Mouse (Mus musculus) cerebellum, adult 2 months (tissue): ENCODE data around the gene Lmnb2. TPM values are rescaled to one million over a fixed set of nuclear protein-coding genes. Genes with fewer than 3 reads are reported as not detected.
A peak's percentile ranks its signal among the peaks of the same experiment; 100 is the strongest.

Experiments
- DNase-seq, 2 experiments: peaks; one replicate each; pipeline ENCODE4 v3.0.0; 2021
- H3K27ac ChIP-seq: fragments of 200-500 bp; 2 replicates; pipeline ENCODE4 v1.5.1; 2012; ENCODE audit warnings: low read length, control low read depth, inconsistent platforms; ENCODE audit not compliant: insufficient read depth
- H3K27me3 ChIP-seq: fragments of 200-500 bp; 2 replicates; pipeline ENCODE4 v1.6.1; 2012; ENCODE audit warnings: inconsistent platforms, mild to moderate bottlenecking, low read length, moderate library complexity; ENCODE audit not compliant: control insufficient read depth, insufficient read depth
- H3K4me1 ChIP-seq: fragments of 200-500 bp; 2 replicates; pipeline ENCODE4 v1.6.1; 2011; ENCODE audit warnings: low read length; ENCODE audit not compliant: control insufficient read depth, insufficient read depth
- H3K4me3 ChIP-seq: fragments of 200-500 bp; replicated peaks from 2 replicates; pipeline ENCODE3; 2011; ENCODE audit warnings: mild to moderate bottlenecking, low read depth, low read length, control low read depth; ENCODE audit not compliant: insufficient read depth
- CTCF ChIP-seq: fragments of 200-500 bp; IDR thresholded peaks from 2 replicates; pipeline ENCODE4 v1.5.1; 2011; ENCODE audit warnings: low read depth, mild to moderate bottlenecking, control low read depth, low read length, moderate library complexity, borderline replicate concordance; ENCODE audit not compliant: insufficient read depth
- POLR2A ChIP-seq: fragments of 200-500 bp; IDR thresholded peaks from 2 replicates; pipeline ENCODE4 v1.6.1; 2011; ENCODE audit warnings: low read length, control low read depth, borderline replicate concordance; ENCODE audit not compliant: insufficient read depth
- WGBS: fragments of 180-500 bp; shearing (Covaris S2); methylation state at CpG from one replicate; pipeline ENCODE4 v1.1.7; 2018; 5-methylcytosine and 5-hydroxymethylcytosine counted together
- polyA plus RNA-seq: library from polyadenylated mRNA; depleted of rRNA; stranded (reverse); fragments of >200 nt; gene quantifications from 2 replicates; pipeline ENCODE4 v1.2.3, GENCODE M21; 2012

The Lmnb2 gene
- polyA plus RNA-seq, 1 experiment: 39.0 TPM

GRCm38 (mm10) chr10:80944231-80944630, 26.2 kb upstream of the Lmnb2 start:
- Histone ChIP-seq H3K4me3 (no peak overlapping the region), H3K4me1 (peaks cover 18% of the 10 kb centered on the region), H3K27ac (no peak overlapping the region), H3K27me3 (no peaks in the 10 kb centered on the region)
- no peak for DNase-seq
- 86% methylated on average over 5 of the region's 5 CpGs for WGBS
- TF ChIP-seq CTCF (no peak), POLR2A (no peak)

- TF ChIP-seq POLR2A: no peak
- no peak for TF ChIP-seq CTCF
- no peak overlapping the region for H3K27ac ChIP-seq
- WGBS: 68% methylated on average over 9 of the region's 9 CpGs
Measured at GRCm38 (mm10) chr10:80943701-80944100, 25.7 kb upstream of the Lmnb2 start.

GRCm38 (mm10) chr10:80942919-80943318, 24.9 kb upstream of the Lmnb2 start:
- WGBS: 85% methylated on average over 8 of the region's 8 CpGs
- Histone ChIP-seq H3K4me3 (no peak overlapping the region), H3K27me3 (no peaks in the 10 kb centered on the region), H3K4me1 (peaks cover 25% of the 10 kb centered on the region), H3K27ac (no peak overlapping the region)
- DNase-seq: no peak
- TF ChIP-seq POLR2A (no peak), CTCF (no peak)

More at GRCm38 (mm10) chr10:80943701-80944100, 25.7 kb upstream of the Lmnb2 start:
- H3K27me3 ChIP-seq: no peaks in the 10 kb centered on the region
- H3K4me1 ChIP-seq: peaks cover 22% of the 10 kb centered on the region
- no peak for DNase-seq
- H3K4me3 ChIP-seq: no peak overlapping the region

GRCm38 (mm10) chr10:80940988-80941347, 22.9 kb upstream of the Lmnb2 start:
- TF ChIP-seq CTCF (no peak), POLR2A (no peak)
- 3% methylated on average over 2 of the region's 2 CpGs for WGBS
- Histone ChIP-seq H3K27ac (no peak overlapping the region), H3K4me1 (peaks cover 32% of the 10 kb centered on the region), H3K27me3 (no peaks in the 10 kb centered on the region), H3K4me3 (no peak overlapping the region)
- DNase-seq: no peak

- Histone ChIP-seq H3K27ac (no peak overlapping the region), H3K4me3 (peak overlapping the region; percentile 28), H3K4me1 (peaks cover 34% of the 10 kb centered on the region), H3K27me3 (no peaks in the 10 kb centered on the region)
- TF ChIP-seq POLR2A (no peak), CTCF (no peak)
- WGBS: 18% methylated on average over 8 of the region's 8 CpGs
- peak; percentile 48 to 64 for DNase-seq
Measured at GRCm38 (mm10) chr10:80940320-80940987, 22.4 kb upstream of the Lmnb2 start.

- Histone ChIP-seq H3K27me3 (no peaks in the 10 kb centered on the region), H3K27ac (no peak overlapping the region), H3K4me1 (peaks cover 34% of the 10 kb centered on the region), H3K4me3 (peak overlapping the region; percentile 28)
- 0 out of 2 replicates have a peak, but pooled peaks have one; percentile 32 for TF ChIP-seq POLR2A
- no peak for TF ChIP-seq CTCF
- 4% methylated on average over 28 of the region's 28 CpGs for WGBS
- DNase-seq: peak; percentile 76 to 80
Measured at GRCm38 (mm10) chr10:80939671-80940070, 21.6 kb upstream of the Lmnb2 start.

GRCm38 (mm10) chr10:80938831-80939550, 20.9 kb upstream of the Lmnb2 start:
- Histone ChIP-seq H3K4me1 (peaks cover 34% of the 10 kb centered on the region), H3K27me3 (no peaks in the 10 kb centered on the region), H3K4me3 (no peak overlapping the region), H3K27ac (no peak overlapping the region)
- TF ChIP-seq POLR2A (no peak), CTCF (no peak)
- no peak for DNase-seq
- WGBS: 43% methylated on average over 15 of the region's 15 CpGs

- peak in 1 of 2 experiments; percentile 30 for DNase-seq
- TF ChIP-seq POLR2A (no peak), CTCF (no peak)
- peaks cover 43% of the 10 kb centered on the region for H3K4me1 ChIP-seq
- H3K27ac ChIP-seq: no peak overlapping the region
- no peaks in the 10 kb centered on the region for H3K27me3 ChIP-seq
- H3K4me3 ChIP-seq: no peak overlapping the region
- WGBS: 23% methylated on average over 8 of the region's 8 CpGs
Measured at GRCm38 (mm10) chr10:80937646-80938045, 19.6 kb upstream of the Lmnb2 start.
